Mouse (Mus musculus) thymus, adult 2 months (tissue): Measurements from ENCODE around the gene 9430038I01Rik.

ENCODE experiments used
- CTCF ChIP-seq: fragments of 200-500 bp; IDR thresholded peaks from 2 replicates; pipeline ENCODE4 v1.5.1; 2012; ENCODE audit warnings: mild to moderate bottlenecking, control low read depth, low read length, moderate library complexity, borderline replicate concordance; ENCODE audit not compliant: control insufficient read depth, poor library complexity, insufficient read depth; ENCODE audit errors: extremely low read depth
- POLR2A ChIP-seq: fragments of 200-500 bp; IDR thresholded peaks from 2 replicates; pipeline ENCODE4 v1.6.1; 2012; ENCODE audit warnings: mild to moderate bottlenecking, low read length, control low read depth, moderate library complexity; ENCODE audit not compliant: control insufficient read depth, poor library complexity, insufficient read depth; ENCODE audit errors: extremely low read depth

GRCm38 (mm10) chr7:137420550-137420949 is 10.0 kb upstream of the 9430038I01Rik start:
- TF ChIP-seq POLR2A (no peak), CTCF (no peak)
